Mouse (Mus musculus): ENCODE measurements around the gene Mtmr6.

DNA sequence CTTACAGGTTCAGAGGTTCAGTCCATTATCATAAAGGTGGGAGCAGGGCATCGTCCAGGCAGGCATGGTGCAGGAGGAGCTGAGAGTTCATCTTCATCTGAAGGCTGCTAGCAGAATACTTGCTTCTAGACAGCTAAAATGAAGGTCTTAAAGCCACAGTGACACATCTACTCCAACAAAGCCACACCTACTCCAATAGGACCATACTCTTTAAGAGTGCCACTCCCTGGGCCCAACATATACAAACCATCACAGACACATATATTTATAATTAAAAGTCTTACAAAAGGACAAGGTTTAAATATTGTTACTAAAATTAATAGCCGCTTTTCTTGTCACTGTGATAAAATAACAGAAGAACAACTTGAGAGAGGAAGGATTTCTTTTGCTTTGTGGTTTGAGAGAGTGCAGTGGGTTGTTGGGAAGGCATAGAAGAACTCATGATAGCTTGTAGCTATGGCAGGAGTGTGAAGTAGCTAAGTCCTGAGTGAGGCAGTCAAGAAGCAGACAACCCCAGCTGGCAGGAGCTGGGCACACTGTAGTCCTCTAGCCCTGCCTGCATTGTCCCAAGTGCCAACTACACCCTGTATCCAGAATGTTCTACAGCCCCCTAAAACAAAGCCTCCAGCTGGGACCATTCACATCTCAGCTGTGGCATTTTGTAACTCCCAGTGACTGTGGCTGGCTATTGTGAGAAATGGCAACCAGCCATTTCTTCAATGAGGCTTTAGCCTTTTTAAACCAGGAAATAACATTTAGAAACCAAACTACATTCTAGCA is 39.6 kb downstream of the Mtmr6 start:
- TF ChIP-seq POLR2A (IDR thresholded peaks at IDR 0.05; ENCODE audit: control insufficient read depth, extremely low read depth, insufficient read depth, low read length, poor library complexity) (no peak), CTCF (IDR thresholded peaks at IDR 0.05; ENCODE audit: borderline replicate concordance, control insufficient read depth, extremely low read depth, insufficient read depth, low read length, poor library complexity) (no peak)
